Mouse (Mus musculus) erythroid progenitor cell, adult 5-6 weeks (primary cell): ENCODE measurements around the gene Tarm1. TPM values are rescaled to one million over a fixed set of nuclear protein-coding genes. Genes with fewer than 3 reads are reported as not detected.

Experiments used
- ATAC-seq: replicated peaks from 2 replicates; pipeline ENCODE4 v1.8.0; 2016; ENCODE audit warnings: moderate number of reproducible peaks, mild to moderate bottlenecking, moderate TSS enrichment, inconsistent platforms; ENCODE audit not compliant: poor library complexity, low FRiP score, severe bottlenecking
- total RNA-seq, 2 experiments: library from RNA; stranded (forward) in 1 of 2; stranded (reverse) in 1 of 2; fragments of 150-400 nt in 1 of 2; fragments of 186-747, 209-891 nt in 1 of 2; gene quantifications; 2 replicates each; pipeline versions ENCODE4 v1.2.3 to v1.2.4; 2015 to 2017; ENCODE audit warnings: low replicate concordance in 2 of 2

The Tarm1 gene
- total RNA-seq (2015; ENCODE audit: low replicate concordance) = 1.7 TPM in 1 of 2 replicates, not detected in the other
- total RNA-seq (2017; ENCODE audit: low replicate concordance) = 0.90 and 1.4 TPM in 2 replicates

GRCm38 (mm10) chr7:3502439-3502838 is at the start of gene Tarm1:
Gene Tarm1, minus strand, starts transcription at chr7:3502624.
- ATAC-seq = no peak

- ATAC-seq = no peak
These were observed 3.5 kb upstream of the Tarm1 start for GRCm38 (mm10) chr7:3505913-3506312.

- no peak for ATAC-seq
These were observed 2.0 kb downstream of the Tarm1 start for GRCm38 (mm10) chr7:3500406-3500805.

- no peak for ATAC-seq
These were observed 20.3 kb downstream of the Tarm1 start for GRCm38 (mm10) chr7:3481948-3482608.

GRCm38 (mm10) chr7:3476728-3477127 is 25.7 kb downstream of the Tarm1 start:
- no peak for ATAC-seq

GRCm38 (mm10) chr7:3474291-3475080 is 27.9 kb downstream of the Tarm1 start:
- no peak for ATAC-seq

- no peak for ATAC-seq
These were observed 29.6 kb downstream of the Tarm1 start for GRCm38 (mm10) chr7:3472774-3473173.

- ATAC-seq = no peak
These were observed 33.8 kb downstream of the Tarm1 start for GRCm38 (mm10) chr7:3468614-3469013.

GRCm38 (mm10) chr7:3463306-3463705 is 39.1 kb downstream of the Tarm1 start:
- no peak for ATAC-seq

GRCm38 (mm10) chr7:3460261-3460660 is 42.2 kb downstream of the Tarm1 start:
- ATAC-seq = no peak

GRCm38 (mm10) chr7:3457841-3458217 is 44.6 kb downstream of the Tarm1 start:
- ATAC-seq = no peak

- no peak for ATAC-seq
These were observed 45.1 kb downstream of the Tarm1 start for GRCm38 (mm10) chr7:3457111-3457840.

GRCm38 (mm10) chr7:3453486-3454183 is 48.8 kb downstream of the Tarm1 start:
- no peak for ATAC-seq

GRCm38 (mm10) chr7:3452821-3453485 is 49.5 kb downstream of the Tarm1 start:
- ATAC-seq = no peak

- ATAC-seq = no peak
These were observed 51.3 kb downstream of the Tarm1 start for GRCm38 (mm10) chr7:3451161-3451560.

- ATAC-seq = no peak
These were observed 51.8 kb downstream of the Tarm1 start for GRCm38 (mm10) chr7:3450671-3451070.

- no peak for ATAC-seq
These were observed 53.5 kb downstream of the Tarm1 start for GRCm38 (mm10) chr7:3448737-3449454.

GRCm38 (mm10) chr7:3447026-3447425 is 55.4 kb downstream of the Tarm1 start:
- no peak for ATAC-seq

GRCm38 (mm10) chr7:3446584-3446983 is 55.8 kb downstream of the Tarm1 start:
- ATAC-seq = no peak
